Mouse (Mus musculus) urinary bladder, postnatal 36 days (tissue): ENCODE results near the gene C2cd5.
"Not testable (repeated sequence)": the region's sequence is repeated elsewhere in the genome, so short reads cannot be mapped to it uniquely, and the experiment has no call there.

Source experiments
- DNase-seq, 2 experiments: peaks; one replicate each; pipeline ENCODE4 v3.0.0; 2022; ENCODE audit warnings: low spot score in 2 of 2, mixed read lengths in 1 of 2

The C2cd5 gene

DNA sequence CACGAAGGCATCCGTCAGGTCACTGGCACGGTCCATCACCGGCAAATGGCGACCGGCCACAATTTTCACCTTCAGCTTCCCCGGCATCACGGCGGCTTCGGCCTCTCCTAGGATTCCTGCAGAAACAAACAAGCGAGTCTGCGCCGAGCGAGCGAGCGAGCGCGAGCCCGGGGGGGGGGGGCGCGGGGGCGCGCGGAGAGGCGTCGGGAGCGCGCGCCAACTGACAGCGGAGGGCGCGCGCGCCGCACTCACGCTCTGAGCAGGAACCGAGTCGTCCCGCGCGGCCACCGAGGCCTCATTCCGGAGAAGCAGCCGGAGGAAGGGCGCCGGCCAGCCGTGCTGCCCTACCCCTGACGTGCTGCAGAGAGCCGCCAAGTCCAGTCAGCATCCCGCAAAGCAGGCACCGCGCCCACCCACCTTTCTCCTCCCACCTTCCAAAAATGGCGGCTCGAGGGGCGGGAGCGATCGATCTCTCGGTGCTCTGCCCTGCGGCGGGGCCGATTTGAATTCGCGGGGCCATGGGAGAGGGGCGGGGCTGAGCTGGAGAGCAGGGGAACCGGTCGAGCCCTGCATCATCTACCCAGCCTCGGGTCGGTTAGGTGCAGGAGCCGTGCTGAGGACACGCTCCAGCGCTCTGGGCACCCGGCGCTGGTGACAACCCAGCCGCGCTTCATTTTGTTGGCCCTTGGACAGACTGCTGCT, at the start of gene C2cd5:
C2cd5 (minus strand) TSS at position 461 of the 702 bp plus-strand sequence.
- DNase-seq = peak; percentile 96 to 97

DNA sequence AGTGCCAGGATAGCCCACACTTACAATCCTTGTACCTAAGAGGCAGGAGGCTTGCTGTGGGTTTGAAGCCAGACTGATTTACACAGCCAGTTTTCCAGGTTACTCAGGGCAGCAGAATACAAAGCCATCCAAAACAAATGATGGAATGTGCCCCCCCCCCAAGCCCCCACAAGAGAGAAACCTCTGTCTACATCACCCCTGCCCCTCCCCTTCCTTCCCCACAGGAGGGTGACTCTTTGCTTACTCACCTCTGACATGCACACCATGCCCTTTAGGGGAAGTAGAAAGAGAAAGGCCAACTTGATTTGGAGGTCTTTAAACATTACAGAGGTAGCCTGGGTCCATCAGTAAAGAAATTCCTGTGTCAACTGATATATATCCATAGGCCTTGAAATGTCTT, 48.9 kb upstream of the C2cd5 start:
- DNase-seq = no peak

DNA sequence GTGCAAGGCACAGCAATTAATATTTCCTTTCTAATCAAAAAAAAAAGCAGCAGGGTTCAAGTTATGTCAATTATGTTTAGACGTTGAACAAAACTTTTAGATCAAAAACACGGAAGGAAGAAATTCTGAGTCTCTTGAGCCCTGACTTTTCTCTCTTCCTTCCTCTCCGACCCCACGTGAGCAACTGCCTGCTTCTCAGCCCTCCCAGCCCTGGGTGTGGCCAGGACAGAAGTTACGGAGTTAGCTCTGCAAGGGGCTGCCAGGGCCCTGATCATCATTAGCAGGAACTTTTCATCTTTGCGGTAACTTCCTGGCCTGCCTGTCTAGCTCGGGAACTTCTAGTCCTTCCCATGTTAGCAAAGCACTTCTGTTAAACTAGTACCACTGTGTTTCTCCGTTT, 46.8 kb upstream of the C2cd5 start:
- DNase-seq = peak in 1 of 2 experiments; percentile 15

DNA sequence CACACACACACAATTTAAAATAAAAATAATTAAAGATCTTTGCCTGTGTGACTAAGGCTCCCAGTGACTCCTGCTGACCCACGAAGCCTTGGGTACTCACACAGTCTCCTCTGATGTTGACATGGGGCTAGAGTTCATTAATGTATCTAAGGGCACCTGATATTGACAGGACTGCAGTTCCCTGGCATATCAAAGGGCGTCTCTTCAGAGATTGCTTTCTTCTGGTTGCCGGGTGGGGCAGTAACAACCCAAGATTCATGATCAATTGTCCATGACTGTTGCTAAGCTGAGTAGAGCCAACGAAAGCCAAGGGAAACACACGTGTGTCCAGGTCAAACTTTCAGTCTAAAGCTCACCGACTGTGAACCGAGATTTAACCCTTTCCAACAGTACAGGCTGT, 45.1 kb upstream of the C2cd5 start:
- no peak for DNase-seq

DNA sequence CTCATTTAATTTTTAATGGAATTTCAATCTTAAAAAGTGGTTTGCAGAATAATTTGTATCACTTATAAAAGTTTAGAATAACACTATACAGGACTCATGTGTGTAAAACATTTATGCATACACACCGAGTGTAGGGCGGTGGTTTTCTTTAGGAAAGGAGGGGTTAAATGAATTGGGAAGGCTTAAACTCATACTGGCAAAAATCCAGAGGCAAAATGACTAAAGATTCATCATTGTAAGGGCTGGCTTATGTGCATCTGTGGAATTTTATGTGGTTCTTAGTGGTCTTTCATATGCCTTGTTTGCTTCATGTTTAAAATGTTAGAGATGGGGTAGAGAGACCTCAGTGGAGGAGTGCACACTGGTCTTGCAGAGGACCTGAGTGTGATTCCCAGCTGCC, 44.6 kb upstream of the C2cd5 start:
- no peak for DNase-seq

DNA sequence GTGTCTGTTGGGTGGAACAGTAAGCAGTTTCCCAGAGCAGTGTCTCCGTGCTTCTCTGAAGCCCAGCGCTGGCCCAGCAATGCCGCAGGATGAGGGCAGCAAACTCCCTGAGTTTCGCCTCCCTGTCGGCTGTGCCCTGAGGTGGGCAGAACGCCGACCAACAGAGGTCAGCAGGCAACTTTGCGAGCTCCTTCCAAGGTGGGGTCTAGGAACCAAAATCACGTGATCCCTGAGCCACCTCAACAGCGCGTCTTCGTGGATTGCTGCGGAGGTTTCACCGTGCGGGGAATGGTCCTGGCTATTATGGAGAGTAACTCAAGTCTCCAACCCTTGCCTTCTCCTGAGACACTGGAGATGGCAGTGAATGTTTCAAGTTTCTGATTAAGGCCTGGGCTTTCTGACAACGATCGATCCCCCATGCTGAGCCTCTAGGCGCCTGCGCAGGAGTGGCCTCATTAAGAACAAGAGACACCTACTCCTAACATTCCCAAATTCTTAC, 43.9 kb upstream of the C2cd5 start:
- no peak for DNase-seq

DNA sequence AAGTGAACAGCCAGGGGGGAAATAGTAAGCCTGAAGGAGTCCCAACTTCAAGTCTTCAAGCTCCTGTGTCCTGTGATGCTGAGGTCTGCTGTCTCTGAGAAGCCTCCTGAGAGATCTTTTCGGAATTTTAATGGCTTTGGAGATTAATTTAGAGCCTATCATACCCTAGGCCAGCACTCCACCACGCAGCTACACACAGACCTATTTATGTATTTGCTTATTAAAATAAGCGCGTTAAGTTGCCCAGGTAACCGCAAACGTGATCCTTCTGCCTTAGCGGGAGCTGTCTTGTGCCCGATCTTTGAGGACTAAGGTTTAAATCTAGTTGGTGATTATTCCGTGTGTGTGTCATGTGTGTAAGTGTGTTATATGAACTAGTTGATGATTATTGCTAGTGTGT, 43.4 kb upstream of the C2cd5 start:
- DNase-seq = no peak

DNA sequence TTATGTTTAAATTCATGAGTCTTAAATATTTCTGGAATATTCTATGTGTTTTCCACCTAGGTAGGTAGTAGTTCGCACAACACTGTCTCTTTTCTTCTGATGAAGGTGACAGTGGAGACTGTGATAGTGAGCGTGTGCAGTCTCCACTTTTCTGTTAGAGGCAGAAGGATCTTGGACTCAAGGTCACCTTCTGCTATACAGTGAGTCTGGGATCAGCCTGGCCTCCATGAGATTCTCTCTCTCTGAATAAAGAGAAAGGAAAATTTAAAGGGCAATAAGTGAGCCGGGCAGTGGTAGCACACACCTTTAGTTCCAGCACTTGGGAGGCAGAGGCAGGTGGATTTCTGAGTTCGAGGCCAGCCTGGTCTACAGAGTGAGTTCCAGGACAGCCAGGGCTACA, 42.9 kb upstream of the C2cd5 start:
- no peak for DNase-seq

DNA sequence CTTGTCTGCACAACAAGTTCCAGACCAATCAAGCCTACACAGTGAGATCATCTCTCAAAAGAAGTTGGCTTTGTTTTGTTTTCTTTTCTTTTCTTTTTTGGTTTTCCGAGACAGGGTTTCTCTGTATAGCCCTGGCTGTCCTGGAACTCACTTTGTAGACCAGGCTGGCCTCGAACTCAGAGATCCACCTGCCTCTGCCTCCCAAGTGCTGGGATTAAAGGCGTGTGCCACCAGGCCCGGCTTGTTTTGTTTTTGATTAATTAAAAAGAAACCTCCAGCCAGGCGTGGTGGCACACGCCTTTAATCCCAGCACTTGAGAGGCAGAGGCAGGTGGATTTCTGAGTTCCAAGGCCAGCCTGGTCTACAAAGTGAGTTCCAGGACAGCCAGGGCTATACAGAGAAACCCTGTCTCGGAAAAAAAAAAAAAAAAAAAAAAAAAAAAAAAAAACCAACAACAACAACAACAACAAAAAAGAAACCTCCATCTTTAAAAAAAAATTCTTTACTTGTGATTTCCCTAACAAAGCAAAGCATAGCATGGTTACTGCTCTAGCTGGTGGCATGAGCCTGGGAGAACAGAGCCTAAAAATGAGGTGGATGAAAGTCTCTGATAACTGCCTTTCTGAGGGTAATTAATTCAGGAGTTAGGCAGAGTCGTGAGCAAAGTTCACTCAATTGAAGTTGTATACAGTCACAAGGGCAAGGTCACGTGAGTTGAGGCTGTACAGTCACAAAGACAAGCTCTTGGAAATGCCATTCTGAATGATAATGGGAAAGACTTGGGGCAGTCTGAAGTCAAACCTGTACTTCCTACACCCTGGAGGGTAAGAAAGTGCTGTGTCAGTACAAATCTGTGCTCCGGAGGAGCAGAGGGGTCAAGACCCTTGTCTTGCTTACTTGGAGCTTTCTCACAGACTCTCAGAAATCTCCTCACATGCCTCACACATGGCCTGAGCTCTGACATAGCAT, 42.0 kb upstream of the C2cd5 start:
- DNase-seq = not testable (repeated sequence)

DNA sequence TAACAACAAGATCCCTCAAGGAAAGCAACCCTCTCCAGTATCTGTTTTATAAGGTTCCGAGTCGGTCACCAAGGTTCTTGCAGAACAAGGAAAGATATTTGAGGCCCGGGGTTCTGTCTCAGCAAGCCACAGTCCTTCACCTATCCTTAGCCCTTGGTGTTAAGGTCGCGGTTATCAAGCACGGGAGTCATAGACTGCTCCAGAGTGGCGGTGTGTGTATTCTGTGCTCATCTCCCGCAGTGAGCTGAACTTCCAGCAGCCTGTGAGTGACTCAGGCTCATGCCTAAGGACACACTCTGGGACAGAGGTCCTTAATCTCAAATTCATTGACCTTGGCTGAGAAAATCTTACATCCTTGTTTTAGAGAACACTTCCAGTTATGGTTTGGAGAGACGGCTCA, 40.9 kb upstream of the C2cd5 start:
- DNase-seq = no peak

DNA sequence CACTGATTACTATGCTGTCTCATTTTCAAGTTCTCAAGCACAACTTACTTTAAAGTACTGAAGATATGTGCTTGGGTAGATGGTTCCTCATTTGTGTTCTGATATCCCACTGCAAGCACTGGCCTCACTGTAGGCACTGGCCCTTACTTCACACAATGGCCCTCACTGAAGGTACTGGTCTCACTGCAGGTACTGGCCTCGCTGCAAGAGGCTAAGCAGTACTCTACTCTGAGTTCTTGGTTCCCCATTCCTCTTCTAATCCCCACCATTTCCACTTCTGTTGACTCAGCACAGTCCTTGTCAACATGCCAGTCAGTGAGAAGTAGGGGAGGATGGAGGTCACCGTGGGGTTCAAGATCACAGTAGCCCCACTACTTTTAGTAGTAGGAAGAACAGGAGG, 39.5 kb upstream of the C2cd5 start:
- DNase-seq = no peak

DNA sequence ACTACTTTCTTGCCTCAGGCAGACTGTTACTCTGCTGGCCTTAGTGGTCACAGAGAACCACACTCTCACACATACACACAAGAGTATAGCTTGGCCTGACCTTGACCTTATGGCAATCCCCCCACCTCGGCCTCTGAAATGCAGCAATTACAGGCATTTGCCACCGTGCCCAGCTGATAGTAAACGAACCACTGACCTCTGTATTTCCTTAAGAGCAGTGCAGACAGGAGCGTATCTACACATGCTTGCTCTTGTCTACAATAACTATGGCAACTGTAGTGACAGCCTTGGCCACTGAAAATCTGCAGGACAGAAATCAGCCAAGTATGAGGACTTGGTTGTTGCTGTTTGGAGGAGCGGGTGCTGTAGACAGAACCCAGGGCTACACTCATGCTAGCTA, 37.4 kb upstream of the C2cd5 start:
- DNase-seq = no peak

DNA sequence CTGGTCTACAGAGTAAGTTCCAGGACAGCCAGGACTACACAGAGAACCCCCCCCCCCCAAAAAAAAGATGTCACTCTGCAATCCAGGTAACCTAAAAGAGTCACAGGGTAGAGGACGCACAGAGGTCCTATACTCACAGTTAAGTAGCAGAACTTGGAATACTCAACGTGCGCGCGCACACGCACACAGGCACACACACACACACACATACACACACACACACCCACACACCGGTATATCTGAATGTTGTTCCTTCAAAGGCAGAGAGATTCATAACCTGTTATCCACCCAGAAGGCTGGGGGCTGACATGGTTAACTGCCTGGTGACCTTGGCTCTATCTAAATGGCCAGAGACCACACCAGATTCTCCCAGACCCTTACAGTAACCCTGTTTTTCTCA, 36.7 kb upstream of the C2cd5 start:
- DNase-seq = no peak

DNA sequence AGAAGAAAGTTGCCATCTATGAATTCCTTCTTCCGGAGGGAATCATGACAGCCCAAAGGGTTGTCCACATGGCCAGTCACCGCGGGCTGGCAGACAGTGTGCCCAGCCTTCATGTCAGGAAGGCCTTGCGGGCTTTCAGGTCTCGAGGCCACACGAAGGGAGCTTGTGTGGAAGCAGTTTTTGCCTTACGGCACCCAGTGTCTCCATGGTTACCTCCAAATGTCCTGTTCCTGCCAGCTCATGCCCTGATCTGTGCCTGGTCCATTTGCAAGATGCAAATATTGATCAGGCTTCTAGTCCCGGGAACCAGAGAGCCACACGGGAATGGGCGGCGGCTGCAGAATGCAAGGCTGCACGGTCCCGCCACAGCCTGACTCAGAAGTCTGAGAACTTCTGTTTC, 35.2 kb upstream of the C2cd5 start:
- no peak for DNase-seq

DNA sequence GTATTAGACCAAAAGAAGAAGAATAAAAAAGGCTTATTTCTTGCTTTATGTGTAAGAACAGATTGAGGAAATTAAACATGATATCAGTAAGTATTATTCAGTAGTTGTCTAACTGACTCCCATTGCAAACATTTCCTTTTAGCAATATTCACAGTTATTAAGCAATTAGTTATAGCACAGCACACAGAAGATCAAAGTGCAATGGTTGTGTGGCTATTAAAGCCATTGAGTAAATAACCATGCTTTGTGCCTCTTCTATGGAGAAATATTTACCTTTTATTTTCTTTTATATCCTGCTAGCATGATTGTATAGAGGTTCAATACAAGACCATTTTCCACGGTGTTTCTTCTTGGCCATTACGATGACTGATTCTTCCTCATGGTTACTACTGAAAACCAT, 33.2 kb upstream of the C2cd5 start:
- no peak for DNase-seq

DNA sequence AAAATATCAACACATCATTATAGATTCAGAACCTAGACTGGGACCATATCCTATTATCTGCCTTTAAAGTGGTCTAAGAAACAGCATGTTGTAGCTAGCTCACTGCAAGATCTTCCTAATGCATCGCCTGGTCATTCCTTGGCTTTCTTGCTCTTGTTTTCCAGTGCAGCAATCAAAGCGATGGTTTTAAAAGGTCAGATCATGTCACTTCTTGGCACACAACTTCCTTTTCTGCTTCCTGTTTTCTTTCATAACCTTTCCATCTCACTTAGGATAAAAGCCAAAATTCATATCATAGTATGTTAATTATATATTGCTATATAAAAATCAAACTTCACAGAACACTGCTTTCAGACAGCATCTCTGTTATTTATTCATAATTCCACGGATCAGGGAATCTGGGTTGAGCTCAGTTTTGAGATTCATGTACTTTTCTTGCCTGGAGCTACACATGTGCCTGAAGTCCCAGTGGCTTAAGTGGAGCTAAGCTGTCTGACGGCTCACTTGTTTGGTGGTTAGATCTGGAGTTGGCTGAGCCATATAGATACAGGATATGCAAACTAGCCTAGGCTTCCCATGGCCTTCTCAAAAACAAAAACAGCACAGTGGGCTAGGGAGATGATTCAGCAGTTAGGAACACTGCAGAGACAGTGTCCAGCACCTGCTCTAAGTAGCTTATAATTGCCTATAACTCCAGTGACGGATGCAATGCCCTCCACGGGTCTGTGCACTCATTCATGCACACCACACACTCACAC, 32.1 kb upstream of the C2cd5 start:
- no peak for DNase-seq

DNA sequence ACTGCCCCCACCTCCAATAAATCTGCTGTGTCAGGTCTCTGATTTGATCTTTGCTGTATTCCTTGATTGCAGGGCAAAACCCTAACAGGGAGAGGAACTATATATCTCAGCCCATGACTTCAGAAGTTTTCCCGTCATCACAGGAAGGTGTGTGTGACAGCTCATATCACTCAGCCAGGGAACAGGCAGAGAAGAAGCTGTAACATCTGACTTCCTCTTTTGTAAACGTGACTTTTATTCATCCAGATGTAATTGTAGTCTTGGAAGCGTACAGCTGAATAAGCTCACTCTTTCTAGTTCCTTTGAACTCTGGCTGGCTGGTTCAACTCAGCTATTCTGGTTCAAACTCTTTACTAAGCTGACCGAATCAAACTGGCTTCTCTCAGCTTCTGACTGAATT, 30.5 kb upstream of the C2cd5 start:
- DNase-seq = no peak

DNA sequence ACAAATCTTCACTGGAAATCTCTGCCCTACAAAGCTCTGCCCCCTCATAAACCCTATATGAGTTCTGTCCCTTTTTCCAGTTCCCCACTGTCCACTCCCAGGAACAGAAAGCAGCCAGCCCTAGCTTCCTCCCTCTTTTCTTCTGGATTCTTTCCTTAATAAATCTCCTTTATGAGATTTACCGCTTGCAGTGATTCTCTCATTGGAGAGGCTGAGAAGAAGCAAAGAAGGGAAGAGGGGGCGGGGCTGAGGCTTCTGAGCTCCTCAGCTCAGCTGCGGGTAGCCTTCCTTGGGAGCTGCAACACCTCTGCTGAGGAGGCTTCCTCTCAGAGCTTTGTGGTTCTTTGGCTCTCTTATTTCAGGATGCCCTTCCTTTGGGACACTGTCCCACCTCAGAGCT, 30.0 kb upstream of the C2cd5 start:
- DNase-seq = no peak

DNA sequence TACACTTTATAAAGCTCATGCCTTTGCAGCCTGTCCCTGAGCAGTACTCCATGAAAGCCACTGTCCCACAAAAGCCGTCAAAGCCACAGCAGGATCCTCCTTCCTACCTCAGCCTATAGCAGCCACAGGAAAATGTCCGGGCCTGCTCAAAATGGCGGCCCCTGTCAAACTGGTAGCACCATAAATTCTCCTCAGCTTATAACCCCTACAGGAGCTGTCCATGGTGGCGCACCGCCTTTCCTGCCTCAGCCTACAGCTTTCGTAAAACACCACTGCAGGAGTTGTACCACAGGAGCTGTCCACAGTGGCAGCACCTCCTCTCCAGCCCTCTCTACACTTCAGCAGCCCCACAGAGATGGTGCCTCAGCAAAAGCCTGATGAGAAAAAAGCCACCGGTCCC, 29.5 kb upstream of the C2cd5 start:
- DNase-seq = no peak

DNA sequence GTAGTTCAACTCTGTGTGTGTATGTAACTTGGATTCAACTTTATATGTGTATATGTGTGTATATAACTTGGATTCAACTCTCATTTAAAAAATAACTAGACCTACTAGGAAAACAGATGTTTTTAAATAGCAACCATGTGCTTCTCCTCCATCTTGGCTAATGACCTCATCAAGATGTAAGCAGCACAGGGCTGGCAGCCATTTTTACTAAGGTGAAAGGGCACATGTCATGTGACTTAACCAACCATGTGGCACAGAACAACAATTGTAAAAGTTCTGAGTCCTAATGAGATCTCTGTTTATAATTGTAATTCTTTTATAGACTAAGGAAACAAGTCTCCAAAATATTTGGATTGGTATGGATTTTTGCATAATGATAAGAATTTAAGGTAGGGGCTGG, 25.8 kb upstream of the C2cd5 start:
- DNase-seq = no peak

DNA sequence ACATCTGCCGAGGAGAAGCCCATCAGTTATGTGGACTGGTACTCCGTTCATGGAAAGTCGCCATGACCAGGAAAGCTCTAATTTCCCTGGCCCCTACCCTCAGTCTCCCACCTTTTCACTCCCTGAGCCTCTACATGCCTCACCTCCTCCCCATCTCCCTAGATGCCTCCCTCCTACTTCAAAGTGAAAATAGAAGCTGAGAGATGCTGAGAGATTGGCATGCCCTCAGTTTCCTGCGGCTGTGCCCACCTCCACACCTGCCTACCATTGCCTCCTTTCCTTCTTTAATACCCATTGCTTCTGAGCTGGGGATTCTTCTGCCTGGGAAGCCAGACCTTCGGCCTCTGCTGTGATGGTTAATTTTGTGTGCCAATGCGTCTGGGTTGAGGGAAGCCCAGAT, 19.4 kb upstream of the C2cd5 start:
- no peak for DNase-seq

DNA sequence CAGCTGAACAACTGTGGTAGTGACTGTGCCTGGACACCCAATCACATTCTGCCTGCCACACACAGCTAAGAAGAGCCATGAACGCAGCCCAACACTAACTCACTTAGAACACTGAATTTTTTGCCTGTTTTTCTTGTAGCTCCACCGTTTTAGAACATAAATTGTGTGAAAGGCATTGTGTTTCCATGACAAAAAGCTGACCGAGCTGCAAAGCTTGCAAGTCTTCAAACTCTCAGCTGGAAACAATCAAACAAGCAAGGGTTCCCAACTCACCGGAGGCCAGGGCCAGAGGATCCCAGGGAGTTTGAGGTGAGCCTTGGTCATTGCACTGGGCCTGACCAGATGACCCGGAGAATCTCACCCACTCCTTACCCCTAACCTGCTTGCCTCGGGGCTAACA, 16.8 kb upstream of the C2cd5 start:
- DNase-seq = no peak
